ENCODE assay signal across 8 mouse cellular contexts in genomic region chr1:36492416-36493139, GRCm38 (mm10). TPM values are rescaled to one million over a fixed set of nuclear protein-coding genes. Genes with fewer than 3 reads are reported as not detected.
DNase-seq lines count a peak whose midpoint lies in the region; ATAC-seq and TF ChIP-seq lines count a peak whose summit lies in the region.

No protein-coding gene starts in this region.

- 34% methylated on average over 9 of the region's 9 CpGs for WGBS in lung, postnatal 0 days

- H3K4me1 ChIP-seq in lung, postnatal 0 days (ENCODE audit: insufficient read depth, low read depth, low read length) = no peaks in the 10 kb centered on the region

- no peaks in the 10 kb centered on the region for H3K36me3 ChIP-seq in lung, postnatal 0 days (ENCODE audit: insufficient read depth, low read length)

- DNase-seq in adrenal gland, postnatal 10 days = peak; percentile 64
- DNase-seq in adrenal gland, adult 8-10 months = no peak
- DNase-seq in cerebellum, postnatal 36 days = peak; percentile 85 to 86
- DNase-seq in heart, adult 11 months = peak; percentile 97
- peak; percentile 69 for DNase-seq in kidney, adult 18-20 months
- DNase-seq in lung, postnatal 0 days (ENCODE audit: low spot score) = peak; percentile 89
- DNase-seq in testis, postnatal 14 days (ENCODE audit: low spot score) = peak; percentile 36
- DNase-seq in right cerebral cortex, adult 2 months (ENCODE audit: low spot score in 2 of 2) = no peak

- peak; percentile 97 for ATAC-seq in lung, postnatal 0 days

- peak; percentile 87 for TF ChIP-seq CTCF in lung, postnatal 0 days (IDR thresholded peaks at IDR 0.05)

- H3K9me3 ChIP-seq in lung, postnatal 0 days (ENCODE audit: low read length) = no peaks in the 10 kb centered on the region

- no peak overlapping the region for H3K9ac ChIP-seq in lung, postnatal 0 days (replicated peaks; ENCODE audit: low read depth)

- no peaks in the 10 kb centered on the region for H3K27me3 ChIP-seq in lung, postnatal 0 days (replicated peaks; ENCODE audit: insufficient read depth, low read length)

- H3K4me3 ChIP-seq in lung, postnatal 0 days (ENCODE audit: low read depth, low read length) = no peak overlapping the region

- TF ChIP-seq EP300 in lung, postnatal 0 days (IDR thresholded peaks at IDR 0.05) = no peak

- no peak overlapping the region for H3K4me2 ChIP-seq in lung, postnatal 0 days (replicated peaks; ENCODE audit: low read depth, low read length)

- H3K27ac ChIP-seq in lung, postnatal 0 days (ENCODE audit: low read length) = no peak overlapping the region

RNA-seq across cellular contexts. Expression of gene Cnnm3, which starts 19.1 kb away (rescaled TPM):
- total RNA-seq in adrenal gland, postnatal 10 days (2021) = 10 to 100 TPM; 23.1 to 29.8 TPM
- total RNA-seq in adrenal gland, adult 8-10 months (2022) = 10 to 100 TPM; 41.4 to 45.3 (median 42.6) TPM
- polyA plus RNA-seq in lung, postnatal 0 days (2015; fragmentation: Nextera tagmentation; extraction: Ambion mirVana) = 3.3 TPM in 2 replicates

RNA-seq across cellular contexts. Expression of gene Cnnm4, which starts 21.2 kb away (rescaled TPM):
- total RNA-seq in adrenal gland, postnatal 10 days (2021) = 1 to 10 TPM; 3.9 to 4.4 TPM
- total RNA-seq in adrenal gland, adult 8-10 months (2022) = 1 to 10 TPM; 4.1 to 6.2 (median 5.1) TPM
- polyA plus RNA-seq in lung, postnatal 0 days (2015; fragmentation: Nextera tagmentation; extraction: Ambion mirVana) = 8.7 and 9.3 TPM in 2 replicates

RNA-seq across cellular contexts. Expression of gene Ankrd23, which starts 44.1 kb away (rescaled TPM):
- total RNA-seq in adrenal gland, postnatal 10 days (2021) = 10 to 100 TPM; 22.5 to 73.8 TPM
- total RNA-seq in adrenal gland, adult 8-10 months (2022) = 10 to 100 TPM in 2 of 4 experiments, 1 to 10 TPM in 2; 6.8 to 18.1 (median 11.3) TPM
- polyA plus RNA-seq in lung, postnatal 0 days (2015; fragmentation: Nextera tagmentation; extraction: Ambion mirVana) = 6.2 and 10.5 TPM in 2 replicates

RNA-seq across cellular contexts. Expression of gene Gm42417, which starts 46.7 kb away (rescaled TPM):
- total RNA-seq in adrenal gland, postnatal 10 days (2021) = 10 to 100 TPM; 10.2 to 32.9 TPM
- not detected for total RNA-seq in adrenal gland, adult 8-10 months (2022)
- 0.62 TPM in 1 of 2 replicates, not detected in the other for polyA plus RNA-seq in lung, postnatal 0 days (2015; fragmentation: Nextera tagmentation; extraction: Ambion mirVana)

RNA-seq across cellular contexts. Expression of gene Lman2l, which starts 47.5 kb away (rescaled TPM):
- total RNA-seq in adrenal gland, postnatal 10 days (2021) = 10 to 100 TPM; 21.9 to 25.7 TPM
- total RNA-seq in adrenal gland, adult 8-10 months (2022) = 10 to 100 TPM; 43.0 to 59.8 (median 46.6) TPM
- 15.9 and 25.1 TPM in 2 replicates for polyA plus RNA-seq in lung, postnatal 0 days (2015; fragmentation: Nextera tagmentation; extraction: Ambion mirVana)

Comparison
In these comparisons a context has a peak if more than half of its experiments do, and no peak if none do; other contexts are left out.
1. DNase-seq: peak in adrenal gland, postnatal 10 days (single experiment), cerebellum, postnatal 36 days (2 of 2), heart, adult 11 months (single experiment), kidney, adult 18-20 months (single experiment), lung, postnatal 0 days (single experiment) and testis, postnatal 14 days (single experiment); none in adrenal gland, adult 8-10 months (single experiment) and right cerebral cortex, adult 2 months (0 of 2).